Mouse (Mus musculus): Measurements from ENCODE around the gene Drd1. TPM values are rescaled to one million over a fixed set of nuclear protein-coding genes. Genes with fewer than 3 reads are reported as not detected.
A peak's percentile ranks its signal among the peaks of the same experiment; 100 is the strongest.

Drd1 gene
- polyA plus RNA-seq, 1 experiment from 2014 or later = 0.05 TPM

GRCm38 (mm10) chr13:54076762-54077460 lies 21.4 kb upstream of the Drd1 start:
- Histone ChIP-seq H3K9me3 (ENCODE audit: control insufficient read depth, low read length) (no peaks in the 10 kb centered on the region), H3K4me1 (ENCODE audit: control insufficient read depth, insufficient read depth, low read length) (0 out of 2 replicates have a peak, but pooled peaks cover 6% of the 10 kb centered on the region), H3K36me3 (ENCODE audit: control insufficient read depth, insufficient read depth, low read length) (no peaks in the 10 kb centered on the region), H3K27ac (ENCODE audit: low read depth, low read length) (no peak overlapping the region), H3K4me2 (replicated peaks; ENCODE audit: low read depth, low read length) (no peak overlapping the region), H3K4me3 (ENCODE audit: low read length) (no peak overlapping the region), H3K27me3 (ENCODE audit: control insufficient read depth, insufficient read depth, low read length) (no peaks in the 10 kb centered on the region), H3K9ac (ENCODE audit: low read depth, low read length) (no peak overlapping the region)
- no peak for ATAC-seq (ENCODE audit: low FRiP score, low TSS enrichment)
- WGBS = 89% methylated on average over 11 of the region's 11 CpGs

- no peak overlapping the region for H3K9ac ChIP-seq (ENCODE audit: low read depth, low read length)
- H3K4me3 ChIP-seq (ENCODE audit: low read length) = no peak overlapping the region
- H3K4me1 ChIP-seq (ENCODE audit: control insufficient read depth, insufficient read depth, low read length) = 0 out of 2 replicates have a peak, but pooled peaks cover 6% of the 10 kb centered on the region
- WGBS = 91% methylated on average over 6 of the region's 6 CpGs
- H3K36me3 ChIP-seq (ENCODE audit: control insufficient read depth, insufficient read depth, low read length) = no peaks in the 10 kb centered on the region
- no peak overlapping the region for H3K27ac ChIP-seq (ENCODE audit: low read depth, low read length)
- no peak overlapping the region for H3K4me2 ChIP-seq (replicated peaks; ENCODE audit: low read depth, low read length)
- no peaks in the 10 kb centered on the region for H3K9me3 ChIP-seq (ENCODE audit: control insufficient read depth, low read length)
- no peaks in the 10 kb centered on the region for H3K27me3 ChIP-seq (ENCODE audit: control insufficient read depth, insufficient read depth, low read length)
- ATAC-seq (ENCODE audit: low FRiP score, low TSS enrichment) = no peak
These were observed 20.5 kb upstream of the Drd1 start for GRCm38 (mm10) chr13:54076051-54076450.

GRCm38 (mm10) chr13:54075416-54075815 lies 19.9 kb upstream of the Drd1 start:
- H3K4me1 ChIP-seq (ENCODE audit: control insufficient read depth, insufficient read depth, low read length) = 0 out of 2 replicates have a peak, but pooled peaks cover 6% of the 10 kb centered on the region
- no peak overlapping the region for H3K27ac ChIP-seq (ENCODE audit: low read depth, low read length)
- no peaks in the 10 kb centered on the region for H3K36me3 ChIP-seq (ENCODE audit: control insufficient read depth, insufficient read depth, low read length)
- no peaks in the 10 kb centered on the region for H3K27me3 ChIP-seq (ENCODE audit: control insufficient read depth, insufficient read depth, low read length)
- no peak overlapping the region for H3K9ac ChIP-seq (ENCODE audit: low read depth, low read length)
- no peaks in the 10 kb centered on the region for H3K9me3 ChIP-seq (ENCODE audit: control insufficient read depth, low read length)
- ATAC-seq (ENCODE audit: low FRiP score, low TSS enrichment) = no peak
- 87% methylated on average over 2 of the region's 2 CpGs for WGBS
- no peak overlapping the region for H3K4me2 ChIP-seq (replicated peaks; ENCODE audit: low read depth, low read length)
- no peak overlapping the region for H3K4me3 ChIP-seq (ENCODE audit: low read length)

- Histone ChIP-seq H3K4me2 (replicated peaks; ENCODE audit: low read depth, low read length) (peak overlapping the region; percentile 56; the same call in 1 of the 2 replicates), H3K9me3 (ENCODE audit: control insufficient read depth, low read length) (no peaks in the 10 kb centered on the region), H3K27me3 (ENCODE audit: control insufficient read depth, insufficient read depth, low read length) (no peaks in the 10 kb centered on the region), H3K4me3 (ENCODE audit: low read length) (no peak overlapping the region), H3K9ac (ENCODE audit: low read depth, low read length) (no peak overlapping the region), H3K4me1 (ENCODE audit: control insufficient read depth, insufficient read depth, low read length) (0 out of 2 replicates have a peak, but pooled peaks cover 6% of the 10 kb centered on the region), H3K36me3 (ENCODE audit: control insufficient read depth, insufficient read depth, low read length) (no peaks in the 10 kb centered on the region), H3K27ac (ENCODE audit: low read depth, low read length) (peak overlapping the region; percentile 62; the same call in 1 of the 2 replicates)
- 72% methylated on average over 2 of the region's 2 CpGs for WGBS
- no peak for ATAC-seq (ENCODE audit: low FRiP score, low TSS enrichment)
These were observed 18.0 kb upstream of the Drd1 start for GRCm38 (mm10) chr13:54073491-54073890.

GRCm38 (mm10) chr13:54073066-54073465 lies 17.6 kb upstream of the Drd1 start:
- Histone ChIP-seq H3K4me1 (ENCODE audit: control insufficient read depth, insufficient read depth, low read length) (0 out of 2 replicates have a peak, but pooled peaks cover 6% of the 10 kb centered on the region), H3K4me2 (replicated peaks; ENCODE audit: low read depth, low read length) (peak overlapping the region; percentile 56), H3K4me3 (ENCODE audit: low read length) (peak overlapping the region; percentile 79), H3K9me3 (ENCODE audit: control insufficient read depth, low read length) (no peaks in the 10 kb centered on the region), H3K36me3 (ENCODE audit: control insufficient read depth, insufficient read depth, low read length) (no peaks in the 10 kb centered on the region), H3K27ac (ENCODE audit: low read depth, low read length) (peak overlapping the region; percentile 62), H3K9ac (ENCODE audit: low read depth, low read length) (peak overlapping the region; percentile 91; the same call in 1 of the 2 replicates), H3K27me3 (ENCODE audit: control insufficient read depth, insufficient read depth, low read length) (no peaks in the 10 kb centered on the region)
- WGBS = 4% methylated on average over 1 of the region's 1 CpGs
- ATAC-seq (ENCODE audit: low FRiP score, low TSS enrichment) = no peak

GRCm38 (mm10) chr13:54072526-54073057 lies 17.1 kb upstream of the Drd1 start:
- peak overlapping the region; percentile 79 for H3K4me3 ChIP-seq (ENCODE audit: low read length)
- H3K4me2 ChIP-seq (replicated peaks; ENCODE audit: low read depth, low read length) = peak overlapping the region; percentile 56
- no peaks in the 10 kb centered on the region for H3K27me3 ChIP-seq (ENCODE audit: control insufficient read depth, insufficient read depth, low read length)
- H3K27ac ChIP-seq (ENCODE audit: low read depth, low read length) = peak overlapping the region; percentile 62
- H3K9ac ChIP-seq (ENCODE audit: low read depth, low read length) = peak overlapping the region; percentile 91; the same call in 1 of the 2 replicates
- 0 out of 2 replicates have a peak, but pooled peaks cover 6% of the 10 kb centered on the region for H3K4me1 ChIP-seq (ENCODE audit: control insufficient read depth, insufficient read depth, low read length)
- H3K36me3 ChIP-seq (ENCODE audit: control insufficient read depth, insufficient read depth, low read length) = no peaks in the 10 kb centered on the region
- 26% methylated on average over 10 of the region's 10 CpGs for WGBS
- no peaks in the 10 kb centered on the region for H3K9me3 ChIP-seq (ENCODE audit: control insufficient read depth, low read length)
- no peak for ATAC-seq (ENCODE audit: low FRiP score, low TSS enrichment)

GRCm38 (mm10) chr13:54071606-54072331 lies 16.3 kb upstream of the Drd1 start, which contains the start of gene Sfxn1:
Gene Sfxn1, plus strand, starts transcription at chr13:54071869.
- no peaks in the 10 kb centered on the region for H3K9me3 ChIP-seq (ENCODE audit: control insufficient read depth, low read length)
- peak within 1 kb of the TSS; percentile 91 for H3K9ac ChIP-seq (ENCODE audit: low read depth, low read length)
- peak within 1 kb of the TSS; percentile 79 for H3K4me3 ChIP-seq (ENCODE audit: low read length)
- no peaks in the 10 kb centered on the region for H3K27me3 ChIP-seq (ENCODE audit: control insufficient read depth, insufficient read depth, low read length)
- H3K4me2 ChIP-seq (replicated peaks; ENCODE audit: low read depth, low read length) = peak within 1 kb of the TSS; percentile 56
- peak within 1 kb of the TSS; percentile 62 for H3K27ac ChIP-seq (ENCODE audit: low read depth, low read length)
- H3K36me3 ChIP-seq (ENCODE audit: control insufficient read depth, insufficient read depth, low read length) = no peaks in the 10 kb centered on the region
- WGBS = under 1% methylated on average over 63 of the region's 74 CpGs
- peak; percentile 85 for ATAC-seq (ENCODE audit: low FRiP score, low TSS enrichment)
- H3K4me1 ChIP-seq (ENCODE audit: control insufficient read depth, insufficient read depth, low read length) = 0 out of 2 replicates have a peak, but pooled peaks cover 6% of the 10 kb centered on the region

- WGBS = 93% methylated on average over 9 of the region's 9 CpGs
- H3K4me2 ChIP-seq (replicated peaks; ENCODE audit: low read depth, low read length) = no peak overlapping the region
These were observed 15.5 kb upstream of the Drd1 start for GRCm38 (mm10) chr13:54071011-54071410.

More at GRCm38 (mm10) chr13:54071011-54071410, 15.5 kb upstream of the Drd1 start:
- Histone ChIP-seq H3K4me3 (ENCODE audit: low read length) (no peak overlapping the region), H3K9me3 (ENCODE audit: control insufficient read depth, low read length) (no peaks in the 10 kb centered on the region), H3K27me3 (ENCODE audit: control insufficient read depth, insufficient read depth, low read length) (no peaks in the 10 kb centered on the region), H3K9ac (ENCODE audit: low read depth, low read length) (no peak overlapping the region), H3K4me1 (ENCODE audit: control insufficient read depth, insufficient read depth, low read length) (0 out of 2 replicates have a peak, but pooled peaks cover 6% of the 10 kb centered on the region), H3K36me3 (ENCODE audit: control insufficient read depth, insufficient read depth, low read length) (no peaks in the 10 kb centered on the region), H3K27ac (ENCODE audit: low read depth, low read length) (no peak overlapping the region)
- ATAC-seq (ENCODE audit: low FRiP score, low TSS enrichment) = no peak
